Mouse (Mus musculus) MEL (cell line): Measurements from ENCODE around the gene Ccna2.

Experiments used
- CTCF ChIP-seq, 3 experiments: IDR thresholded peaks in 2 of 3; conservative IDR thresholded peaks in 1 of 3; 2 replicates each; pipeline ENCODE4 v1.5.1; 2011 to 2012; ENCODE audit warnings: low read length in 3 of 3, low read depth in 2 of 3, mild to moderate bottlenecking in 2 of 3, improper control_type of control experiment in 1 of 3, inconsistent platforms in 1 of 3, mixed read lengths in 1 of 3, moderate library complexity in 1 of 3; ENCODE audit not compliant: control insufficient read depth in 1 of 3, insufficient read depth in 1 of 3, poor library complexity in 1 of 3, severe bottlenecking in 1 of 3
- EP300 ChIP-seq, 2 experiments: IDR thresholded peaks; 2 replicates each; pipeline ENCODE4 v1.6.1; 2011; ENCODE audit warnings: improper control_type of control experiment in 2 of 2, low read length in 2 of 2, low read depth in 1 of 2, mild to moderate bottlenecking in 1 of 2
- JUND ChIP-seq: IDR thresholded peaks from 2 replicates; pipeline ENCODE4 v1.6.1; 2011; ENCODE audit warnings: low read depth, mild to moderate bottlenecking, improper control_type of control experiment, low read length
- MAFK ChIP-seq: IDR thresholded peaks from 2 replicates; pipeline ENCODE4 v1.6.1; 2011; ENCODE audit warnings: low read depth, mild to moderate bottlenecking, low read length, improper control_type of control experiment, borderline replicate concordance
- MAX ChIP-seq: IDR thresholded peaks from 2 replicates; pipeline ENCODE4 v1.6.1; 2011; ENCODE audit warnings: low read length, improper control_type of control experiment
- MAZ ChIP-seq: IDR thresholded peaks from 2 replicates; pipeline ENCODE4 v1.6.1; 2012; ENCODE audit warnings: low read depth, mild to moderate bottlenecking, inconsistent platforms, low read length, improper control_type of control experiment
- MXI1 ChIP-seq: IDR thresholded peaks from 2 replicates; pipeline ENCODE4 v1.6.1; 2011; ENCODE audit warnings: mild to moderate bottlenecking, low read depth, low read length, improper control_type of control experiment
- POLR2A ChIP-seq, 2 experiments: IDR thresholded peaks; 2 replicates each; pipeline ENCODE4 v1.6.1; 2011 to 2012; ENCODE audit warnings: low read length in 2 of 2, mild to moderate bottlenecking in 2 of 2, control low read depth in 1 of 2, improper control_type of control experiment in 1 of 2, low read depth in 1 of 2, moderate library complexity in 1 of 2; ENCODE audit not compliant: control insufficient read depth in 1 of 2, insufficient read depth in 1 of 2, poor library complexity in 1 of 2
- POLR2AphosphoS2 ChIP-seq: IDR thresholded peaks from 2 replicates; pipeline ENCODE4 v1.6.1; 2011; ENCODE audit warnings: low read length, improper control_type of control experiment
- RCOR1 ChIP-seq: IDR thresholded peaks from 2 replicates; pipeline ENCODE4 v1.6.1; 2012; ENCODE audit warnings: low read depth, mild to moderate bottlenecking, inconsistent platforms, low read length, improper control_type of control experiment
- SIN3A ChIP-seq: IDR thresholded peaks from 2 replicates; pipeline ENCODE4 v1.6.1; 2012; ENCODE audit warnings: low read length, improper control_type of control experiment, inconsistent platforms
- UBTF ChIP-seq: IDR thresholded peaks from 2 replicates; pipeline ENCODE4 v1.6.1; 2012; ENCODE audit warnings: low read depth, mild to moderate bottlenecking, inconsistent platforms, low read length, improper control_type of control experiment, moderate library complexity, borderline replicate concordance; ENCODE audit not compliant: insufficient read depth
- ZC3H11A ChIP-seq: IDR thresholded peaks from 2 replicates; pipeline ENCODE4 v1.6.1; 2012; ENCODE audit warnings: low read depth, mild to moderate bottlenecking, inconsistent platforms, low read length, improper control_type of control experiment
- ZKSCAN1 ChIP-seq: IDR thresholded peaks from 2 replicates; pipeline ENCODE4 v1.6.1; 2012; ENCODE audit warnings: low read depth, mild to moderate bottlenecking, inconsistent platforms, low read length, improper control_type of control experiment, moderate library complexity

- TF ChIP-seq JUND = no peak
- no peak for TF ChIP-seq CTCF (IDR thresholded peaks at IDR 0.05 in 2 of 3, conservative IDR thresholded peaks at IDR 0.05 in 1 of 3; ENCODE audit: control insufficient read depth in 1 of 3, insufficient read depth in 1 of 3, low read depth in 2 of 3, low read length in 3 of 3, poor library complexity in 1 of 3, severe bottlenecking in 1 of 3)
- no peak for TF ChIP-seq MAX
- no peak for TF ChIP-seq POLR2A (IDR thresholded peaks at IDR 0.05; ENCODE audit: control insufficient read depth in 1 of 2, insufficient read depth in 1 of 2, low read depth in 1 of 2, low read length in 2 of 2, poor library complexity in 1 of 2)
- TF ChIP-seq EP300 (IDR thresholded peaks at IDR 0.05; ENCODE audit: low read depth in 1 of 2, low read length in 2 of 2) = no peak
- no peak for TF ChIP-seq ZC3H11A
- no peak for TF ChIP-seq MXI1
- TF ChIP-seq SIN3A = no peak
- TF ChIP-seq MAFK = no peak
- TF ChIP-seq POLR2AphosphoS2 = no peak
- TF ChIP-seq MAZ = no peak
- TF ChIP-seq RCOR1 = no peak
- no peak for TF ChIP-seq UBTF
- TF ChIP-seq ZKSCAN1 = no peak
These were observed 38.7 kb downstream of the Ccna2 start for GRCm38 (mm10) chr3:36533201-36533672.
